Mouse (Mus musculus) intestine, embryonic 15.5 days (tissue): Measurements from ENCODE around the gene Cyp26c1. TPM values are rescaled to one million over a fixed set of nuclear protein-coding genes. Genes with fewer than 3 reads are reported as not detected.

Experiments used
- ATAC-seq: fragments of 200-750 bp; cut with Nextera tagmentation; 2 replicates; pipeline ENCODE4 v1.8.0; 2017; ENCODE audit warnings: moderate TSS enrichment, moderate library complexity
- H3K27ac ChIP-seq: fragments of 300-500 bp; sonication (generic); 2 replicates; pipeline ENCODE4 v1.5.1; 2015; ENCODE audit warnings: mild to moderate bottlenecking, inconsistent platforms
- H3K27me3 ChIP-seq: fragments of 300-500 bp; sonication (generic); replicated peaks from 2 replicates; pipeline ENCODE4 v1.6.1; 2015; ENCODE audit warnings: inconsistent platforms
- H3K36me3 ChIP-seq: fragments of 300-500 bp; sonication (generic); 2 replicates; pipeline ENCODE4 v1.6.1; 2015; ENCODE audit warnings: inconsistent platforms
- H3K4me1 ChIP-seq: fragments of 300-500 bp; sonication (generic); replicated peaks from 2 replicates; pipeline ENCODE4 v1.6.1; 2015; ENCODE audit warnings: inconsistent platforms
- H3K4me2 ChIP-seq: fragments of 300-500 bp; sonication (generic); replicated peaks from 2 replicates; pipeline ENCODE4 v1.6.1; 2015; ENCODE audit warnings: mild to moderate bottlenecking, inconsistent platforms
- H3K4me3 ChIP-seq: fragments of 300-500 bp; sonication (generic); replicated peaks from 2 replicates; pipeline ENCODE4 v1.5.1; 2015; ENCODE audit warnings: inconsistent platforms
- H3K9ac ChIP-seq: fragments of 300-500 bp; sonication (generic); 2 replicates; pipeline ENCODE4 v1.6.1; 2015; ENCODE audit warnings: inconsistent platforms
- H3K9me3 ChIP-seq: fragments of 300-500 bp; sonication (generic); 2 replicates; pipeline ENCODE4 v1.6.1; 2016; ENCODE audit warnings: inconsistent platforms
- WGBS: fragments of 180-500 bp; shearing (Covaris S2); methylation state at CpG from one replicate; pipeline ENCODE4 v1.1.7; 2015; 5-methylcytosine and 5-hydroxymethylcytosine counted together
- polyA plus RNA-seq: library from polyadenylated mRNA; unstranded; fragments of >200 nt; fragmentation: Nextera tagmentation; extraction: Ambion mirVana; gene quantifications from 2 replicates; pipeline ENCODE4 v1.2.1, GENCODE M21; 2015

Gene Cyp26c1
- polyA plus RNA-seq, 1 experiment from 2014 or later: not detected

DNA sequence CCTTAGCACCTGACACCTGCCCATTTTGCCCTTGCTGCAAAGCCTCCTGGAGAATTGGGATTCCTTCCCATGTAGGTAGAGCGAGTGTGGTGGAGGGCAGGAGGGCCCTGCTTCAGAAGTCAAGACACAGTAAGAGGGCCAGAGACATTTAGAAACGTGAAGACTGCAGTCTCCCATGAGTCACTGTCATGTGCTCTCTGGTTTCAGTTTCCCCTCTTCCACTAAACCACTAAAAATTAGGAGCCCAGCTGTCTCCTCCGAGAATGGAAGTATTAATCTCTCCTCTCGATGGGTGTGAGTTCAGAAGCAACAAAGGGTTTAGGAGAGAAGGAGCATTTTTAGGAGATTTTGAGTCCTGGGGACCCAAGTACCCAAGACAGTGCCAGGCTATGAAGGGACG is 4.1 kb downstream of the Cyp26c1 start:
- WGBS: 49% methylated on average over 5 of the region's 5 CpGs
- H3K9ac ChIP-seq: no peak overlapping the region
- H3K36me3 ChIP-seq: no peaks in the 10 kb centered on the region
- H3K9me3 ChIP-seq: no peaks in the 10 kb centered on the region
- peaks cover 99% of the 10 kb centered on the region for H3K27me3 ChIP-seq
- H3K4me3 ChIP-seq: no peak overlapping the region
- no peak overlapping the region for H3K27ac ChIP-seq
- H3K4me1 ChIP-seq: peaks cover 5% of the 10 kb centered on the region; the same call in 1 of the 2 replicates
- no peak for ATAC-seq
- H3K4me2 ChIP-seq: no peak overlapping the region

DNA sequence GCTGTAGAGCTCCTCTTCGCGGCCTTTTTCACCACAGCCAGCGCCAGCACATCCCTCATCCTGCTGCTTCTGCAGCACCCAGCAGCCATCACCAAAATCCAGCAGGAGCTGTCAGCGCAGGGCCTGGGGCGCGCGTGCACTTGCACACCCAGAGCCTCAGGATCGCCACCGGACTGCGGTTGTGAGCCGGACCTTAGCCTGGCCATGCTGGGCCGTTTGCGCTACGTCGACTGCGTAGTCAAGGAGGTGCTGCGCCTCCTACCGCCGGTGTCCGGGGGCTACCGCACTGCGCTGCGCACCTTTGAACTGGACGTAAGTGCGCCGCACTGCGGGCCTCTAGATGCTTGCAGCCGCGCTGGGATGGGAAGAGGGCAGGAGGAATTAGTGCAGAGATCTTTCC is 5.3 kb downstream of the Cyp26c1 start:
- H3K27me3 ChIP-seq: peaks cover 99% of the 10 kb centered on the region
- no peak overlapping the region for H3K9ac ChIP-seq
- no peaks in the 10 kb centered on the region for H3K36me3 ChIP-seq
- H3K27ac ChIP-seq: no peak overlapping the region
- H3K4me3 ChIP-seq: peak overlapping the region; percentile 7; the same call in 1 of the 2 replicates
- WGBS: 4% methylated on average over 29 of the region's 29 CpGs
- no peak for ATAC-seq
- peaks cover 6% of the 10 kb centered on the region for H3K4me1 ChIP-seq
- no peaks in the 10 kb centered on the region for H3K9me3 ChIP-seq
- peak overlapping the region; percentile 41; the same call in 1 of the 2 replicates for H3K4me2 ChIP-seq

DNA sequence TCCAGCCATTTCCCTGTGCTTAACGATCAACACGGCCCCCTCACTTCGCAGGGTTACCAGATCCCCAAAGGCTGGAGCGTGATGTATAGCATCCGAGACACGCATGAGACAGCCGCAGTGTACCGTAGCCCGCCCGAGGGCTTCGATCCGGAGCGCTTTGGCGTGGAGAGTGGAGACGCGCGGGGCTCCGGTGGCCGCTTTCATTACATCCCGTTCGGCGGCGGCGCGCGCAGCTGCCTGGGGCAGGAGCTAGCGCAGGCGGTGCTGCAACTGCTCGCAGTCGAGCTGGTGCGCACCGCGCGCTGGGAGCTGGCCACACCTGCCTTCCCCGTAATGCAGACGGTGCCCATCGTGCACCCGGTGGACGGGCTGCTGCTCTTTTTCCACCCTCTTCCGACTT is 7.5 kb downstream of the Cyp26c1 start:
- no peak overlapping the region for H3K9ac ChIP-seq
- no peak for ATAC-seq
- H3K9me3 ChIP-seq: no peaks in the 10 kb centered on the region
- peak overlapping the region; percentile 36 for H3K4me3 ChIP-seq
- peaks cover 99% of the 10 kb centered on the region for H3K27me3 ChIP-seq
- peak overlapping the region; percentile 72 for H3K4me2 ChIP-seq
- H3K36me3 ChIP-seq: no peaks in the 10 kb centered on the region
- H3K27ac ChIP-seq: no peak overlapping the region
- under 1% methylated on average over 40 of the region's 40 CpGs for WGBS
- peaks cover 19% of the 10 kb centered on the region for H3K4me1 ChIP-seq

DNA sequence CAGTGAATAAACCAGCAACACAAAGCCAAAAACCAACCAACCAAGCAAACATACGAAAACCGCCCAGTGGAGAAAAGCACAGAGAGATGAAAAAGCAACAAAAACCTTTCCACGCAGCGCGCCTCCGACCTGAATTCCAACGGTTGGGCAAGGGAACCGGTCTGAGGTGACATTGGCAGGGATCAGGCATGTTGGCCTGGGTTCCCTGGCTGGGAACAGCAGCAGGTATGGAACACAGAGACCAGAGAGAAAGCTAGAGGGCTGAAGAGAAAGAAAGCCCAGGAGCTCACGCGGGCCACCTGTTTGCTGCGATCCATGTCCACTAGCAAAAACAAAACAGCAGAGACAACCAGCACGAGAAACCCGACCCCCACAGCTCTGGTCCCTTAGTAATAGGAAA is 9.8 kb downstream of the Cyp26c1 start:
- Histone ChIP-seq H3K27me3 (peaks cover 99% of the 10 kb centered on the region), H3K36me3 (no peaks in the 10 kb centered on the region), H3K27ac (no peak overlapping the region), H3K4me1 (peaks cover 31% of the 10 kb centered on the region), H3K4me3 (no peak overlapping the region), H3K9ac (no peak overlapping the region), H3K9me3 (no peaks in the 10 kb centered on the region), H3K4me2 (no peak overlapping the region)
- WGBS: 39% methylated on average over 13 of the region's 13 CpGs
- ATAC-seq: no peak

DNA sequence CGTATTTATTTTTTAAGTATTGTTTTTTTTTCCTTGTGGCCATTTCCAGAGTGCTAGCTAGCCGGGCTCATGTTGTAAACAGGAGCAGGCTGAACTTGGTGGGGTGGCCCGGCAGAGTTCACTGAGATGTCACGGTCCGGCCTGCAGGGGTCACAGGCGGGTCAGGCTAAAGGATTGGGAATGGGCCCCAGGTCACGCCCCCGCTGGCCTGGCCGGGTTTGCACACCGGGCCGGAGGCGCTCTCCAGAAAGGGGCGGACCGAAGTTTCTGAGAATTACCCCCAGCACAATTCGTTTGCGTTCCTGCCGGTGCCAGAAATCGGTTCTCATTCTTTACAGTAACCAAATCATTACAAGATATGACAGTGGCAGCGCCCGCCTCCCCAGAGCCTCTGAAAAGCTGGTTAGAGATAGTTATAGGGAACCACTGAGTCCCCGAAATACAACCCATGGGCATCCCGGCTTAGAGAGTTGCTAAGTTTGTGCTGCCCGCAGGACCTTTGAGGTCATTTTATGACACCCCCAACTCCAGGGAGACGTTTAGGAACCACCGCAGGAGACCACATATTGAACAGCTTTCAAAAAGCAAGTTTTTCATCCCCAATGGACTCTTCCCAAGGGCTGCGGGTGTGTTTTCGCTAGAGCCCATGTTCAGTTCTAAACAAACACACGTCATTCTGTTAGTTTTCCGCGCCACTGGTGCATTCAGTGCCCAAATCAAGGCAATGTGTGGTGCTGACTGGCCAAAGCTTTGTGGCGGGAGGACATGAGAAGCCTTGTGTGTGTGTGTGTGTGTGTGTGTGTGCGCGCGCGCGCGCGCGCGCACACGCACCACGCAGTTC is 10.6 kb downstream of the Cyp26c1 start:
- Histone ChIP-seq H3K27ac (no peak overlapping the region), H3K27me3 (peaks cover 99% of the 10 kb centered on the region), H3K36me3 (no peaks in the 10 kb centered on the region), H3K4me1 (peaks cover 31% of the 10 kb centered on the region), H3K9ac (no peak overlapping the region), H3K9me3 (no peaks in the 10 kb centered on the region), H3K4me3 (0 out of 2 replicates have a peak overlapping the region, but pooled peaks have one; percentile 35), H3K4me2 (peak overlapping the region; percentile 72)
- 6% methylated on average over 42 of the region's 42 CpGs for WGBS
- no peak for ATAC-seq

DNA sequence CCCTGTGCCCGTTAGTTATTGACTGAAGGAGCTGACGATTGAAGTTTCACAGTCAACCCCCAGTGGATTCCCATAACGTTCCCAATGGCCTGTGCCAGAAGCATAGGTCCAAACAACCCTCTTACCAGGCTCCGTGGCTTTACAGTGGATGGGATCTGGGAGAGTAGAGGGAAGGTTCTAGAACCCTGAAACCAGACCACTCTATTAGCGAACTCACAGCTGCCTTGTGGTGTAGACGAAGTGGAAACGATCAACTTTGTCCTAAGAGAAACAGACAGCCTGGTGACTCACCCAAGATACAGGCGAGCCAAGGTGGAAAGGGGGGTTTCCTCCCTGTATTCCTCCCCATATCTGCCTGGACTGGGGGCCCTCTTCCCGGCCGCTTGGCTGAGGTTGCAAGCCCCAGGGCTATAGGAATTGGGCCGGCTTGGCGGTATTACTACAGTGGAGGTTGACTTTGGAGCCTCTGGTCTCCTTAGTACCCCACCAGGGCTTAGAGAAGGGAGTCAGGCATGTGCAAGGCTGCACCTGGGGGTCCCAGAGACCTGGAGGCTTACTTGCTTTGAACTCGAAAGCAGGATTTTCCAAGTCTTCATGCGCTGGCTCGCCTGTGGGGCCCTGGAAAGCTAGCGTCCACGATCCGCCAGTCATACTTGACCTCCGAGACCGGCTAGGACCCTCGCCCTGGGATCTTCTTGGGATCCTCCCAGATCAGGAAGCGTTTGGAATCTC is 11.4 kb downstream of the Cyp26c1 start:
- no peak overlapping the region for H3K9ac ChIP-seq
- H3K36me3 ChIP-seq: no peaks in the 10 kb centered on the region
- peaks cover 93% of the 10 kb centered on the region for H3K27me3 ChIP-seq
- peak overlapping the region; percentile 35; the same call in 1 of the 2 replicates for H3K4me3 ChIP-seq
- no peak overlapping the region for H3K27ac ChIP-seq
- 5% methylated on average over 22 of the region's 22 CpGs for WGBS
- peak overlapping the region; percentile 72 for H3K4me2 ChIP-seq
- H3K4me1 ChIP-seq: peaks cover 31% of the 10 kb centered on the region
- ATAC-seq: no peak
- H3K9me3 ChIP-seq: no peaks in the 10 kb centered on the region

DNA sequence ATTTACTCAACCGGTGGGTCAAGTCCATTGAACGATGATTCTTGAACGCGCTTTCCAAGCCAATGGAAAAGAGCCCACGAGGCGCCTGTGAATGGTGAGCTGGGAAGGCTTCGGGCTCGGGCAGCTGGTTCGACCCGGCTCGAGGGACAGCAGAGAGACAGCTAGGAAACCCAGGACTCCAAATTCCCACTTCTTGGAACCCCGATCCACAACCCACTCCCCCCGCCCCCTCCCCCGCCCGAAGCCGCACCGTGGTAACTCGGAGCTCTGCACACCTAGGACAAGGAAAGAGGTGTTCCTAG is 11.9 kb downstream of the Cyp26c1 start:
- no peak overlapping the region for H3K9ac ChIP-seq
- H3K4me2 ChIP-seq: peak overlapping the region; percentile 72
- H3K4me1 ChIP-seq: peaks cover 31% of the 10 kb centered on the region
- no peak overlapping the region for H3K27ac ChIP-seq
- H3K27me3 ChIP-seq: peaks cover 91% of the 10 kb centered on the region
- H3K9me3 ChIP-seq: no peaks in the 10 kb centered on the region
- WGBS: 2% methylated on average over 18 of the region's 18 CpGs
- H3K36me3 ChIP-seq: no peaks in the 10 kb centered on the region
- ATAC-seq: no peak
- peak overlapping the region; percentile 35 for H3K4me3 ChIP-seq

DNA sequence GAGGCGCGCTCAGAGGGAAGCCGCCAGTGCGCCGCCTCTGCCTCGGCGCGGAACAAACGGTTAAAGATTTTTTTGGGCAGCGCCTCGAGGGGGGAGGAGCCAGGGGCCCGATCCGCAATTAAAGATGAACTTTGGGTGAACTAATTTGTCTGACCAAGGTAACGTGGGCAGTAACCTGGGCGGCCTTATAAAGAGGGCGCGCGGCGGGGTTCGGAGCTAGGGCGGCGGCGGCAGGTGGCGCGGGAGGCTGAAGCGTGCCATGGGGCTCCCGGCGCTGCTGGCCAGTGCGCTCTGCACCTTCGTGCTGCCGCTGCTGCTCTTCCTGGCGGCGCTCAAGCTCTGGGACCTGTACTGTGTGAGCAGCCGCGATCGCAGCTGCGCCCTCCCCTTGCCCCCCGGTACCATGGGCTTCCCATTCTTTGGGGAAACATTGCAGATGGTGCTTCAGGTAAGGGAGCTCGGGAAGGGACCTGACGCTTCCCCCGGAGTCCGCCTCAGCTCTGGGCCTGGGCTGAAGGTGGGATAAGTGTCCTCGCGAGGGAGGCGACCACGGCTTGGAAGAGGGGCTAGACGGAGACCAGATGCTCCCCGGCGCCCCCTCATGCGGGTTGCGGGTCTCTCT is 12.4 kb downstream of the Cyp26c1 start, which contains the start of gene Cyp26a1:
Gene Cyp26a1 (plus strand): TSS at position 148 of the 622 bp plus-strand sequence.
- no peaks in the 10 kb centered on the region for H3K36me3 ChIP-seq
- peaks cover 30% of the 10 kb centered on the region for H3K4me1 ChIP-seq
- no peak for ATAC-seq
- peaks cover 91% of the 10 kb centered on the region for H3K27me3 ChIP-seq
- H3K9me3 ChIP-seq: no peaks in the 10 kb centered on the region
- H3K9ac ChIP-seq: no peak within 1 kb of the TSS
- peak within 1 kb of the TSS; percentile 72 for H3K4me2 ChIP-seq
- H3K4me3 ChIP-seq: peak within 1 kb of the TSS; percentile 35
- no peak within 1 kb of the TSS for H3K27ac ChIP-seq
- WGBS: under 1% methylated on average over 51 of the region's 51 CpGs

DNA sequence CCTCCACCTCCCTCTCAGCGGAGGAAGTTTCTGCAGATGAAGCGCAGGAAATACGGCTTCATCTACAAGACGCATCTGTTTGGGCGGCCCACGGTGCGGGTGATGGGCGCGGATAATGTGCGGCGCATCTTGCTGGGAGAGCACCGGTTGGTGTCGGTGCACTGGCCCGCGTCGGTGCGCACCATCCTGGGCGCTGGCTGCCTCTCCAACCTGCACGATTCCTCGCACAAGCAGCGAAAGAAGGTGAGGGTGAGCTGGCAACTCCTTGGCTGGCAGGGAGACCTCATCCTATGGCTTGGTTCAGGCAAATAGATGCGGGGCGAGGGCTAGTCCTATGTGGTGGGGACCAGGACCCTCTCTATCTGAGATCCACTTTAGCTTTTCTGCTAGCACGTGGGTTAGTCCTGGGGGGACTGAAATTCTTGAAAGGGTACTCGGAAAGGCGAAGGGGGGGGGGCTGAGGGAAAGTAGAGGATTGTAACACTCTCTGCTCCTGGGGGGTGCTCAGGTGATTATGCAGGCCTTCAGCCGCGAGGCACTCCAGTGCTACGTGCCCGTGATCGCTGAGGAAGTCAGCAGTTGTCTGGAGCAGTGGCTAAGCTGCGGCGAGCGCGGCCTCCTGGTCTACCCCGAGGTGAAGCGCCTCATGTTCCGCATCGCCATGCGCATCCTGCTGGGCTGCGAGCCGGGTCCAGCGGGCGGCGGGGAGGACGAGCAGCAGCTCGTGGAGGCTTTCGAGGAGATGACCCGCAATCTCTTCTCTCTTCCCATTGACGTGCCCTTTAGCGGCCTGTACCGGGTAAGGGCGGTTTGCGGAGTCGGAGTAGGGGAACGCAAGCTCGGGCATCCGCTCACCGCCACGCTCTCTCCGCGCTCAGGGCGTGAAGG is 13.1 kb downstream of the Cyp26c1 start:
- Histone ChIP-seq H3K4me2 (peak overlapping the region; percentile 72), H3K27me3 (peaks cover 91% of the 10 kb centered on the region), H3K27ac (no peak overlapping the region), H3K4me1 (peaks cover 26% of the 10 kb centered on the region), H3K36me3 (no peaks in the 10 kb centered on the region), H3K4me3 (peak overlapping the region; percentile 35), H3K9ac (no peak overlapping the region), H3K9me3 (no peaks in the 10 kb centered on the region)
- ATAC-seq: no peak
- under 1% methylated on average over 63 of the region's 63 CpGs for WGBS

DNA sequence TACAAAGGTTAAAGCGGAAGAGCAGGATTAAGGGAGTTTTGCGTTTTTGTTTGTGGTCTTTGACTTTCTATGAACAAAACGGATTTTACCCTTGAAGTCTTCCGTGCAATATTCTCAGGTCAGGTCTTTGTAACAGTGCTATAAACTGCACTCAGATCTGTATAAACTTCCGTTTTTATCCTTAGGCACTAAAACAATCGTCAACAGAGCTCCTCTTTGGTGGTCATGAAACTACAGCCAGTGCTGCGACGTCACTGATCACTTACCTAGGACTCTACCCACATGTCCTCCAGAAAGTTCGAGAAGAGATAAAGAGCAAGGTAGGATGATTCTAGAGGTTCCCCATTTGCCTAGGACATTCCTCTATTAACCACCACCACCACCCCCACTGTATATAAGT is 14.3 kb downstream of the Cyp26c1 start:
- no peaks in the 10 kb centered on the region for H3K9me3 ChIP-seq
- H3K36me3 ChIP-seq: no peaks in the 10 kb centered on the region
- H3K4me3 ChIP-seq: no peak overlapping the region
- peaks cover 82% of the 10 kb centered on the region for H3K27me3 ChIP-seq
- peaks cover 26% of the 10 kb centered on the region for H3K4me1 ChIP-seq
- 22% methylated on average over 9 of the region's 9 CpGs for WGBS
- no peak overlapping the region for H3K4me2 ChIP-seq
- H3K27ac ChIP-seq: no peak overlapping the region
- H3K9ac ChIP-seq: no peak overlapping the region
- no peak for ATAC-seq

DNA sequence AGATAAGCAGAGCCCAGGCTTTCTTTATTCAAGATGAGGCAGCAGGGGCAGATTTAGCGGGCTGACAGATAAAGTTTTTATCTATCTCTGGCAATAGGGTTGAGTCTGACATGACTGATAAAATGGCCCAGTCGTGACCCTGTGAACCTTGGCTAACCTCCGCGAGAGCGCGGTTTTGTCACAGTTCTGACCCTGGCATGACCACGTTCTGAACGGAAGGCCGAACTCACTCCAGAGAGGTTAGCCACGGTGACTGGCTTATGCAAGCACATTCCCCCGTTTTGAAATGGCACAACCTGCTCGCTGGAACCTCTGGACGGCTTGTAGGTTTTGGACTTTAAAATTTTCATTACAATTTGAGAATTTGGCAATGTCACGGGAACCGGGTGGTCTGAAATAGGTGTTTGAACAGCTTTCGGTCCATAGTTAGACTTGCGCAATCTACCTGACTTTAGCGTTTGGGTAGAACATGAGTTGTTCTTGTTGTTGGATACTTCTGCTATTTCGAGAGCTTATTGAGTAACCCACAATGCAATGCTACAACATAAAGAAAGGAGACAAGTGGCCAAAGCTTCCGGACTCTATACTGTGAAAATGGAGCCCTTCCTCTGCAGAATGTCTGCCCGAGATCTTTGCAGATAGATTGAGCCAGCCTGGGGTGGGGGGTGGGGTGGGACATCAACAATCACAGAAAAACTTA is 17.1 kb downstream of the Cyp26c1 start:
- no peak overlapping the region for H3K4me2 ChIP-seq
- no peak overlapping the region for H3K9ac ChIP-seq
- ATAC-seq: no peak
- H3K36me3 ChIP-seq: no peaks in the 10 kb centered on the region
- no peak overlapping the region for H3K4me3 ChIP-seq
- no peaks in the 10 kb centered on the region for H3K9me3 ChIP-seq
- peaks cover 16% of the 10 kb centered on the region for H3K4me1 ChIP-seq
- no peak overlapping the region for H3K27ac ChIP-seq
- H3K27me3 ChIP-seq: peaks cover 54% of the 10 kb centered on the region
- WGBS: 59% methylated on average over 21 of the region's 21 CpGs
